ENCODE assay signal across 24 mouse cellular contexts in the genomic region with DNA sequence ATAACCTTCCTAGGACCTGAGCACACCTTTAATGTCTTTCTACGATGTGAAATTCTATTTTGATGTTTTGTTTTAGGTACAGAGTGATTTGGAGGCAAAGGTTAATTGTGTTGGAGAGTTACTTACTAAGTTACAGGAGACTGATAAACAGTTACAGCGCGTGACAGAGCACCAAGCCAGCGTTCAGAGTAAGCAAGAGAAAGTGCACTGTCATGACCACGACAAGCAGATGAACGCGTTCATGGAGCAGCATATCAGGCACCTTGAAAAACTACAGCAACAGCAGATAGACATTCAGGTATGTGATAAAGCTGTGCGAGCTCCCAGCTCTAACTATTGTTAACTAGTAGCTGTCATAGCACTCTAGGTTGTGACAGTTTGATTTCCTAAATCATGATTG. TPM values are rescaled to one million over a fixed set of nuclear protein-coding genes. Genes with fewer than 3 reads are reported as not detected.
A peak's percentile ranks its signal among the peaks of the same experiment; 100 is the strongest.
DNase-seq lines count a peak whose midpoint lies in the region; ATAC-seq and TF ChIP-seq lines count a peak whose summit lies in the region.
"Had no signal": no experiment of that assay in that cellular context is flagged by ENCODE, and none has a peak within 500 bp of the region (broad histone marks: within the 10 kb centered on the region; RNA-seq: fewer than 3 reads in every experiment).

No protein-coding gene starts in this region.

- no peak overlapping the region for H3K9ac ChIP-seq in liver, embryonic 12.5 days
- no peak overlapping the region for H3K9ac ChIP-seq in liver, embryonic 16.5 days (ENCODE audit: low read depth, low read length)
- no peak overlapping the region for H3K9ac ChIP-seq in intestine, embryonic 15.5 days
- H3K9ac ChIP-seq: embryonic facial prominence, embryonic 13.5 days; forebrain, embryonic 13.5 days; forebrain, postnatal 0 days; hindbrain, embryonic 12.5 days had no signal

- H3K27ac ChIP-seq in liver, embryonic 12.5 days: no peak overlapping the region
- no peak overlapping the region for H3K27ac ChIP-seq in liver, embryonic 16.5 days (ENCODE audit: low read length)
- H3K27ac ChIP-seq in intestine, embryonic 15.5 days: no peak overlapping the region
- H3K27ac ChIP-seq: embryonic facial prominence, embryonic 13.5 days; forebrain, embryonic 13.5 days; hindbrain, embryonic 12.5 days had no signal

- WGBS in liver, embryonic 12.5 days (ENCODE audit: insufficient replicate concordance): 40% methylated on average over 8 of the region's 8 CpGs
- WGBS in liver, embryonic 16.5 days (ENCODE audit: insufficient replicate concordance): 29% methylated on average over 8 of the region's 8 CpGs
- 94% methylated on average over 8 of the region's 8 CpGs for WGBS in intestine, embryonic 15.5 days

- peaks cover 43% of the 10 kb centered on the region for H3K4me1 ChIP-seq in G1E (ENCODE audit: insufficient read depth, low read depth, low read length)
- no peaks in the 10 kb centered on the region for H3K4me1 ChIP-seq in liver, embryonic 12.5 days
- H3K4me1 ChIP-seq in liver, embryonic 16.5 days (ENCODE audit: control insufficient read depth, low read depth, low read length): no peaks in the 10 kb centered on the region; the same call in 1 of the 2 replicates
- H3K4me1 ChIP-seq in intestine, embryonic 15.5 days (replicated peaks): no peaks in the 10 kb centered on the region
- H3K4me1 ChIP-seq: embryonic facial prominence, embryonic 13.5 days; forebrain, embryonic 13.5 days; hindbrain, embryonic 12.5 days had no signal

- H3K27me3 ChIP-seq in G1E (ENCODE audit: insufficient read depth, low read length): no peaks in the 10 kb centered on the region
- H3K27me3 ChIP-seq in liver, embryonic 12.5 days (replicated peaks): no peaks in the 10 kb centered on the region
- no peaks in the 10 kb centered on the region for H3K27me3 ChIP-seq in liver, embryonic 16.5 days (ENCODE audit: control insufficient read depth, insufficient read depth, low read depth, low read length)
- H3K27me3 ChIP-seq in intestine, embryonic 15.5 days (replicated peaks): no peaks in the 10 kb centered on the region
- H3K27me3 ChIP-seq: CH12.LX; embryonic facial prominence, embryonic 13.5 days; forebrain, embryonic 13.5 days; hindbrain, embryonic 12.5 days had no signal

- peaks cover 83% of the 10 kb centered on the region for H3K36me3 ChIP-seq in G1E (replicated peaks)
- H3K36me3 ChIP-seq in liver, embryonic 12.5 days: peaks cover 74% of the 10 kb centered on the region
- peaks cover 20% of the 10 kb centered on the region for H3K36me3 ChIP-seq in liver, embryonic 16.5 days (ENCODE audit: control insufficient read depth, insufficient read depth)
- peaks cover 19% of the 10 kb centered on the region; the same call in 1 of the 2 replicates for H3K36me3 ChIP-seq in intestine, embryonic 15.5 days

- intact Hi-C loops in left cerebral cortex, postnatal 25 days (cut with DNase I): no loop called here

- ATAC-seq in G1E (ENCODE audit: extremely low read depth, insufficient number of reproducible peaks, low FRiP score, poor library complexity, severe bottlenecking): peak; percentile 94
- peak; percentile 52; the same call in 1 of the 2 replicates for ATAC-seq in common myeloid progenitor, adult 5-6 weeks (replicated peaks; ENCODE audit: low read depth, poor library complexity, severe bottlenecking)
- ATAC-seq in liver, embryonic 12.5 days: peak; percentile 86
- ATAC-seq in liver, embryonic 16.5 days (ENCODE audit: low read depth): peak; percentile 67
- no peak for ATAC-seq in intestine, embryonic 15.5 days
- ATAC-seq: forebrain, embryonic 13.5 days; forebrain, postnatal 0 days; hindbrain, embryonic 16.5 days had no signal

- no peak for TF ChIP-seq CTCF in G1E (IDR thresholded peaks at IDR 0.05; ENCODE audit: low read depth, low read length)

- no peaks in the 10 kb centered on the region for H3K9me3 ChIP-seq in G1E (replicated peaks)
- no peaks in the 10 kb centered on the region for H3K9me3 ChIP-seq in liver, embryonic 12.5 days (replicated peaks)
- H3K9me3 ChIP-seq in liver, embryonic 16.5 days (replicated peaks; ENCODE audit: control insufficient read depth, low read length): no peaks in the 10 kb centered on the region
- no peaks in the 10 kb centered on the region for H3K9me3 ChIP-seq in intestine, embryonic 15.5 days
- H3K9me3 ChIP-seq: embryonic facial prominence, embryonic 13.5 days; forebrain, embryonic 13.5 days; hindbrain, embryonic 12.5 days had no signal

- DNase-seq in G1E (ENCODE audit: low spot score): peak; percentile 29
- no peak for DNase-seq in lung, postnatal 25 days (ENCODE audit: low spot score)
- no peak for DNase-seq in neural tube, embryonic 10.5 days (ENCODE audit: extremely low spot score, low spot score)
- DNase-seq in left cerebral cortex, postnatal 25 days (ENCODE audit: low spot score in 2 of 2): no peak
- DNase-seq: adrenal gland, adult 8-10 months; cerebellum, adult 8-10 months; cerebellum, postnatal 14 days; forebrain, postnatal 0 days; gastrocnemius, postnatal 25 days; heart, postnatal 10 days; heart, postnatal 4 days had no signal

- H3K4me2 ChIP-seq in liver, embryonic 12.5 days: no peak overlapping the region
- no peak overlapping the region for H3K4me2 ChIP-seq in liver, embryonic 16.5 days (ENCODE audit: low read depth, low read length)
- H3K4me2 ChIP-seq in intestine, embryonic 15.5 days (replicated peaks): no peak overlapping the region
- H3K4me2 ChIP-seq: embryonic facial prominence, embryonic 13.5 days; forebrain, embryonic 13.5 days; hindbrain, embryonic 12.5 days had no signal

- no peak overlapping the region; the same call in 1 of the 2 replicates for H3K4me3 ChIP-seq in G1E (ENCODE audit: low read depth, low read length)
- no peak overlapping the region for H3K4me3 ChIP-seq in liver, embryonic 12.5 days
- H3K4me3 ChIP-seq in liver, embryonic 16.5 days (ENCODE audit: low read depth, low read length): no peak overlapping the region
- no peak overlapping the region for H3K4me3 ChIP-seq in intestine, embryonic 15.5 days (replicated peaks)
- H3K4me3 ChIP-seq: embryonic facial prominence, embryonic 13.5 days; forebrain, embryonic 13.5 days; hindbrain, embryonic 12.5 days had no signal

RNA-seq across cellular contexts. Expression of gene 2700049A03Rik, which starts 13.5 kb away (rescaled TPM):
- total RNA-seq in G1E (2014; fragmentation: Nextera tagmentation) (43.6 and 52.9 TPM in 2 replicates), G1E (2017) (23.8 and 26.7 TPM in 2 replicates)
- polyA plus RNA-seq in G1E (2012): 0.86 and 1.4 TPM in 2 replicates
- total RNA-seq in common myeloid progenitor, adult 5-6 weeks (2017): 18.5 and 22.7 TPM in 2 replicates
- polyA plus RNA-seq in liver, embryonic 12.5 days (2016; fragmentation: Nextera tagmentation; extraction: Ambion mirVana): 7.3 and 8.0 TPM in 2 replicates
- 4.5 and 4.7 TPM in 2 replicates for polyA plus RNA-seq in liver, embryonic 16.5 days (2015; fragmentation: Nextera tagmentation; extraction: Ambion mirVana)
- 10.2 and 12.6 TPM in 2 replicates for polyA plus RNA-seq in intestine, embryonic 15.5 days (2015; fragmentation: Nextera tagmentation; extraction: Ambion mirVana)
- 1 to 10 TPM; 5.2 TPM for total RNA-seq in left cerebral cortex, postnatal 25 days (2021)

RNA-seq across cellular contexts. Expression of gene Timm9, which starts 13.7 kb away (rescaled TPM):
- 106 and 135 TPM in 2 replicates for total RNA-seq in G1E (2014; fragmentation: Nextera tagmentation)
- 123 and 131 TPM in 2 replicates for total RNA-seq in G1E (2017)
- 24.6 and 41.9 TPM in 2 replicates for polyA plus RNA-seq in G1E (2012)
- 69.1 and 79.3 TPM in 2 replicates for total RNA-seq in common myeloid progenitor, adult 5-6 weeks (2017)
- 77.2 and 84.2 TPM in 2 replicates for polyA plus RNA-seq in liver, embryonic 12.5 days (2016; fragmentation: Nextera tagmentation; extraction: Ambion mirVana)
- 30.3 and 32.1 TPM in 2 replicates for polyA plus RNA-seq in liver, embryonic 16.5 days (2015; fragmentation: Nextera tagmentation; extraction: Ambion mirVana)
- polyA plus RNA-seq in intestine, embryonic 15.5 days (2015; fragmentation: Nextera tagmentation; extraction: Ambion mirVana): 108 and 109 TPM in 2 replicates
- 10 to 100 TPM; 58.0 to 62.5 TPM for total RNA-seq in left cerebral cortex, postnatal 25 days (2021)

RNA-seq across cellular contexts. Expression of gene Tomm20l, which starts 38.9 kb away (rescaled TPM):
- total RNA-seq in G1E (2014; fragmentation: Nextera tagmentation): not detected in 2 replicates
- total RNA-seq in G1E (2017): not detected in 2 replicates
- polyA plus RNA-seq in G1E (2012): not detected in 2 replicates
- total RNA-seq in common myeloid progenitor, adult 5-6 weeks (2017): not detected in 2 replicates
- not detected in 2 replicates for polyA plus RNA-seq in liver, embryonic 12.5 days (2016; fragmentation: Nextera tagmentation; extraction: Ambion mirVana)
- not detected in 2 replicates for polyA plus RNA-seq in liver, embryonic 16.5 days (2015; fragmentation: Nextera tagmentation; extraction: Ambion mirVana)
- not detected in 2 replicates for polyA plus RNA-seq in intestine, embryonic 15.5 days (2015; fragmentation: Nextera tagmentation; extraction: Ambion mirVana)
- not detected for total RNA-seq in left cerebral cortex, postnatal 25 days (2021)
- total RNA-seq: CH12.LX; forebrain, postnatal 0 days; gastrocnemius, adult 18-20 months; gastrocnemius, postnatal 25 days; granulocyte monocyte progenitor cell, adult 5-6 weeks had no signal
- polyA plus RNA-seq: cortical plate, adult 2 months; embryonic facial prominence, embryonic 13.5 days; forebrain, embryonic 13.5 days; forebrain, postnatal 0 days; heart, embryonic 14.5 days; hindbrain, embryonic 12.5 days; hindbrain, embryonic 16.5 days had no signal
